Mouse (Mus musculus) CD4-positive, CD25-positive, alpha-beta regulatory T cell, adult 2 months (primary cell): ENCODE data around the gene Phf3.
"Not testable (repeated sequence)": the region's sequence is repeated elsewhere in the genome, so short reads cannot be mapped to it uniquely, and the experiment has no call there.

Experiments used
- DNase-seq: peaks from one replicate; pipeline ENCODE4 v3.0.0-alpha.2; 2012; ENCODE audit warnings: low read depth, low spot score

Phf3 gene

GRCm38 (mm10) chr1:30771772-30772171 is 101.9 kb downstream of the Phf3 start:
- no peak for DNase-seq

DNA sequence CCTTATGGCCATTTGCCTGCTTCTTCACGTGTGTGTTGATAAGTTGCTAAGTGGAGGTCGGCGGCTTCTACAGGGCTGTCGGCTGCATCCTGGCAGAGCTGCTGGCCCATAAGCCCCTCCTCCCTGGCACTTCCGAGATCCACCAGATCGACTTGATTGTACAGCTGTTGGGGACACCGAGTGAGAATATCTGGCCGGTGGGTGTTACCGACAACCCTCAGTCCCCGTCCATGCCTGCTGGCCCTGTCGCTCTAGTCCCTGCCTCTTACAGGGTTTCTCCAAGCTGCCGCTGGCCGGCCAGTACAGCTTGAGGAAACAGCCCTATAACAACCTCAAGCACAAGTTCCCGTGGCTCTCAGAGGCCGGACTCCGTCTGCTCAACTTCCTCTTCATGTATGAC is 103.1 kb downstream of the Phf3 start:
- DNase-seq = not testable (repeated sequence)

DNA sequence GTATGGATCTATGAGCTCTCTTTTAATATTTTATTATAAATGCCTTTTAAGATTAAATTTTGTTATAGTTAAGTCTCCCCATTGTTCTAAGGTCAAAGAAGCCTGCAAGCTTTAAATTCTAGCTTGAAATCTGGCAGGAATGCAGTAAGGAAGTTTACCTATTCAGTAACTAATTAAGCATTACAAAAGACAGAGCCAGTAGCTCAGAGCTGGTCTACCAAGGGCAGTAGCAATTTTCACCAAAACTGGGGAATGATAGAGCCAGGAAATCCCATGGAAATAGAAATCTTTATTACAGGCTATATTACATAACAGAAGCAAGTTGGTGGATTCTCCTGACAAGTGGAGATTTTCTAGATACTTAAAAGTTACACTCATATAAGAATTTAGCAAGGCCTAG is 116.9 kb downstream of the Phf3 start:
- no peak for DNase-seq

DNA sequence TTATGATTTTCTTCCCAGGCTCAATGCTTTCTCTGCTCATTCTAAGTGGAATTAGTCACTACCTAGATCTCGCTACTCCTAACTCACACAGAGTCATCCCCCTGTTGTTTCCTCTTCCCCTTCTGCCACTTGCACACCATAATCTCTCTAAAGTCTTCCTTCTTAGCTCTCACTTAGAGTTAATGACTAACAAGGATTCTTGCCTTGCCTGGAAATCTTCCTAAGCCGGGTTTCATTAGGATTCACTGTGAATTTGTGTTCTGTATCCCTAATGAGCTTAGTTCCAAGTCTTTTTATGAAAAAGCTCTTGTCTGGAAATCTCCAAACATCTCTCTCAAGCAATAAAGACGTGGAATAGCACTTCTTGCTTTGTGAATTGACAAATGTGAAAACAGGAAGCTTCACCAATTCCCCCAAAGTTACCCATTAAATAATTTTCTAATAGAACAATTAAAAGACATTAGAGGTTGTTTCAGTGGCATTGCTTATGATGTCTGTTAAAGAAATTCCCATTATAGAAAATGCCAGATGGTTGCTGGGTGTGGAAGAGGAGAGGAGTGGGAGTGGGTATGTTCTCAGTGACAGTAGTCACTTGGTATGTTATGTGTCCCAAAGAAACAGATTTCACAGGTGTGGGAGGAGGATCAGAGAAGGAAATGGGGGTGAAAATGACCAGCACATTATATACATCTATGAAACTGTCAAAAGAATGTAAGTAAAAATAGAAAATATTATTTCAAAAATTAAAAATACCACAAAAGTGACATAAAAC is 118.1 kb downstream of the Phf3 start:
- no peak for DNase-seq
